Mouse (Mus musculus) lung, adult 2 months (tissue): ENCODE data around the gene Gfod1.

Experiments used
- CTCF ChIP-seq: fragments of 200-500 bp; IDR thresholded peaks from 2 replicates; pipeline ENCODE4 v1.5.1; 2011; ENCODE audit warnings: mild to moderate bottlenecking, low read length, control low read depth; ENCODE audit not compliant: insufficient read depth
- POLR2A ChIP-seq: fragments of 200-500 bp; IDR thresholded peaks from 2 replicates; pipeline ENCODE4 v1.6.1; 2011; ENCODE audit warnings: low read depth, mild to moderate bottlenecking, control low read depth, low read length, borderline replicate concordance; ENCODE audit errors: extremely low read depth

DNA sequence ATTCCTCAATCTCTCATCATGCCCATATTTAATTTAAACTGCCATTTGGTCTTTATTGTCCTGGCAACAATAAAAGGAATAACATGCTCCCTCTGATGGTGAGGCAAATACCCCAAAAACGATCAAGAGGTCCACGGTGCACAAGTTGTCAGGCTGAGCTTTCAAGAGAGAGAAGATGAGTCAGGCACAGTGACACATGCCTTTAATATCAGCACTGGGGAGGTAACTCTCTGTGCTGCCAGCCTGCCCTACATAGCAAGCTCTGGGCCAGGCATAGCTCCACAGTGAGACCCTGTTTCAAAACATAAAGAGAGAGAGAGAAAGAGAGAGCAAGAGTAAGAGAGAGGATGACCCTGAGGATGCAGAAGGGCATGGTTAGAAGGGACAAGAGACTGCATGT lies 62.2 kb downstream of the Gfod1 start:
- TF ChIP-seq CTCF (no peak), POLR2A (no peak)
